Mouse (Mus musculus) hindlimb bud, embryonic 11.5 days (tissue): ENCODE measurements around the gene Nedd8.

ENCODE experiments used
- DNase-seq: peaks from one replicate; pipeline ENCODE4 v3.0.0-alpha.2; 2012; ENCODE audit warnings: low read depth, low spot score; ENCODE audit errors: extremely low spot score

The Nedd8 gene

DNA sequence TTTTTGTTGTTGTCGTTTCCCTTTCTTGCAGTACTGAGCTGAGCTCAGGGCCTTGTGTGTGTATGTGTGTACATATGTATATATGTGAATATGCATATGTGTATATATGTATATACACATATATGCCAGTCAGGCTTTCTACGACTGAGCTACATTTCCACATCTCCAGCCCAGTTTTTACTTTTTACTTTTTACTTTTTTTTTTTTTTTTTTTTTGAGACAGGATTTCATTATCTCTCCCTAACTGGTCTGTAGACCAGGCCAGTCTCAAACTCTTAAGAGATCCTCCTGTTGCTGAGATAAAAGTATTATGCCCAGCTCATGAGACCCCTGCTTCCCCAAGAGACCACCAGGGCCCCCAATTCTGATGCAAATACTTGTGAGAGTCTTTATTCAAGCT, 55.1 kb downstream of the Nedd8 start:
- no peak for DNase-seq

DNA sequence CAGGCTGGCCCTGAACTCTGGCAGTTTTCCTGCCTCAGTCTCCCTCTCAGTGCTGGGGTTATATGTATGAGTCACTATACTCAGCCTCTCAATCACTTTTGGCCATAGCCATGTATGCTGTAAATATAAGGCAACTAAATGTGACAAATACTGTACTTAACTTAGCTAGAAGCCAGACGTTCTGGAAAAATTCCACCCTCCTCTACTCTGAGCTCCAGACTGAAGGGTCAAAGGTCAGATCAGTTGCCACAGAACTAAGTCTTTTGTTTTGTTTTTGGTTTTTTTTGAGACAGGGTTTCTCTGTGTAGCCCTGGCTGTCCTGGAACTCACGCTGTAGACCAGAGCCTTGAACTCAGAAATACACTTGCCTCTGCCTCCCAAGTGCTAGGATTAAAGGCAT, 56.0 kb downstream of the Nedd8 start:
- DNase-seq = no peak

- DNase-seq = no peak
Measured at GRCm38 (mm10) chr14:55614565-55615178, 57.3 kb downstream of the Nedd8 start.

- DNase-seq = no peak
Measured at GRCm38 (mm10) chr14:55613346-55613745, 58.6 kb downstream of the Nedd8 start.
